Mouse (Mus musculus) CD4-positive, CD25-positive, alpha-beta regulatory T cell (primary cell): ENCODE data around the gene Hist2h4. TPM values are rescaled to one million over a fixed set of nuclear protein-coding genes. Genes with fewer than 3 reads are reported as not detected.

Source experiments
- polyA plus RNA-seq: library from polyadenylated mRNA; unstranded; fragments of 100-300 nt; shearing (Covaris generic); gene quantifications from one replicate; pipeline ENCODE4 v1.2.1, GENCODE M21; 2017

Gene Hist2h4
- 4.2 TPM for polyA plus RNA-seq

GRCm38 (mm10) chr3:96262979-96263550, at the start of gene Hist2h4:
Hist2h4 (minus strand) TSS chr3:96263311.

DNA sequence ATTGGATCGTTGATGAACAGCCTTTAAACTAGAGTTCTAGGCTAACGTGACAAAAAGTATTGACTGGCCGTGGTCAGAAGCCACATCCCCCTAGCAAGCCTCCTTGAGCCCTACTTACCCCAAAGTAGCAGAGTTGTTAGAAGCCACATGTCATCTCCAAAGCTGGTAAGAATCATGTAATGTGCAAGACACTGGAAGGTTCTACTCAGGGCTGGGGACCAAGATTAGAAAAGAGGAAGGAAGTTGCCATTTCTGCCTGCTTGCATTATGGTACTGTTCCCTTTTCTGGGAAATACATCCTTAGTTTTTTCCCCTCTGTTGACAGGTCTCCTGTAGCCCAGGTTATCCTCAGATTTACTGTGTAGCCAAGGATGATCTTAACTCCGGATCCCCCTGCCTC, 30.7 kb upstream of the Hist2h4 start, which contains the start of gene Fcgr1:
Fcgr1 (minus strand) TSS at position 183 of the 400 bp plus-strand sequence.

DNA sequence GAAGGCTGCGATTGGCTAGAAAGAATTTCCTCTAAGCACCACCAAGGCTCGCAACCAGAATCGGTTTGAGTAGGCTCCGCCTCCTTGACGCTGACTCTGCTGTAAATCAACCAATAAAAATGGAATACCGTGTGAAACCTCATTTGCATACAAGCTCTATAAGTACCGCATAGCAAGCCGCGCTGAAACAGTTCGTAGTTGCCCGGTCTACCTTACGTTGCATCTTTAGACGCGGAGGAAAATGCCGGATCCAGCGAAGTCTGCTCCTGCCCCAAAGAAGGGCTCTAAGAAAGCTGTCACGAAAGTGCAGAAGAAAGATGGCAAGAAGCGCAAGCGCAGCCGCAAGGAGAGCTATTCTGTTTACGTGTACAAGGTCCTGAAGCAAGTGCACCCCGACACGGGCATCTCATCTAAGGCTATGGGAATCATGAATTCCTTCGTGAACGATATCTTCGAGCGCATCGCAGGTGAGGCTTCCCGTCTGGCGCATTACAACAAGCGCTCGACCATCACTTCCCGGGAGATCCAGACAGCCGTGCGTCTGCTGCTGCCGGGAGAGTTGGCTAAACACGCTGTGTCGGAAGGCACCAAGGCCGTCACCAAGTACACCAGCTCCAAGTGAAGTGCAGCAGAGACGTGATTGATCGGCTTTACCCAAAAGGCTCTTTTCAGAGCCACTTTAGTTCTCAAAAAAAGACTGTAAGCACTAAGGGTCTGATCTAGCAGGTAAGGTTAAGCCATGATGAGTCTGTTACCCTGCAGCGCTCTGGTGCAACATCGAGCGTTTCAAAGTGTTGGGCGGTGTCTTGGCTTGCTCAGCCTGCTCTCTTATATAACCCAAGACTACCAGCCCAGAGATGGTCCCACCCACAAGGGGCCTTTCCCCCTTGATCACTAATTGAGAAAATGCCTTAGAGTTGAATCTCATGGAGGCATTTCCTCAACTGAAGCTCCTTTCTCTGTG, 6.7 kb upstream of the Hist2h4 start, which contains the start of gene Hist2h2bb:
Hist2h2bb (plus strand) TSS at position 242 of the 964 bp plus-strand sequence.

DNA sequence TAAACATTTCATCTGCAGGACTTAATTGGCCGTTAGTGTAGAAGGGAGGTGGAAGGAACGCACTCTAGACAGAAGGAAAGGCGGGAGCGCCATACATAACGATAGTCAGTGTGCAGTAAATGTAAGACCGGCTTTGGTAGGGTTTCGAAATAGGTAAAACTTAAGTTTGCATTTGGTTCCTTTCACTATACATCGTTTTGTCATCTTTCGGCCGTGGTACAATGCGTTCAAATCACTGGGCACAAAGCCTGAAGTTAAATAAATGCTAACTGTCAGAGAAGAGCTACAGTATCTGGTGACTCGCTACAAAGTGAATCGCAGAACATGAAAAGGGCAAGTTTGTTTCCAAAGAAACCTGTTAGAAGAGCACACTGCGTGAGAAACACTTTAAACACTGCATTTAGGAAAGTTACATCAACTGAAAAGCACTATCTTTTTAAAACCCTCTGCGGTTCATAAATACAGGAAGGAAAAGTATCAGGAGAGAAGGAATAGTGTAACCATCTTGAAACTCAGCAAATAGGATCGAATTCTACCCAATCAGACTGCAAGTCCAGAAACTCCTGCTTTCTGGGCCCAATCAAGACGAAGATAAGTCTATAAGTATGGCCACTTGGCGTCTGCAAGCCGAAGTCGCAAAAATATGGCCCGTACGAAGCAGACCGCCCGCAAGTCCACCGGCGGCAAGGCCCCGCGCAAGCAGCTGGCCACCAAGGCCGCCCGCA, 5.1 kb upstream of the Hist2h4 start, which contains the start of gene Hist2h3b:
Hist2h3b (plus strand) TSS at position 604 of the 725 bp plus-strand sequence.

DNA sequence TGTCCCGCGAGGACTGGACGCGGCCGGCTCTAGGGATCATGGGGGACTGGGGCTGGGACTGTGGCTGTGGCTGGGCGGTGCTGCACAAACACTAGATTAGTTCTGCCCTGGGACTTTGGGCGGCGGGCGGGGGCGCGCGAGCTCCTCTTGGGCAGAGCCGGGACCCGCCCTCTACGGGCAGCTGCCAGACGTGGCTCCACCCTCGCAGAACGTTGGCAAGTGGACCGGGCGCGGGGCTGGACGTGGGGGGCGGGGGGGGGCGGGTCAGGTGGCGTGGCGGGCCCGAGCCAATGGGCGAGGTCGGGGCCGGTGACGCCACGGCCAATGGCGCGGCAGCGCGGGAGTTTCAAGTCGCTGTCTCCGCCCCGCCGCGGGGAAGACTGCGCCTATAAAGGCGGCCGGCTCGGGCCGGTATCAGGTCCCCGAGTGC, 16.7 kb downstream of the Hist2h4 start, which contains the start of gene Hist2h3c1:
Hist2h3c1 (plus strand) TSS at position 259 of the 430 bp plus-strand sequence.

GRCm38 (mm10) chr3:96245003-96245886, 17.9 kb downstream of the Hist2h4 start, which contains the start of gene Hist2h2aa1:
Hist2h2aa1 (plus strand) TSS chr3:96245497.

GRCm38 (mm10) chr3:96239949-96240798, 22.9 kb downstream of the Hist2h4 start, which contains the start of gene Hist2h2aa2:
Hist2h2aa2 (minus strand) TSS chr3:96240276.

GRCm38 (mm10) chr3:96238954-96239793, 23.9 kb downstream of the Hist2h4 start, which contains the start of gene Hist2h3c2:
Hist2h3c2 (minus strand) TSS chr3:96239127.

DNA sequence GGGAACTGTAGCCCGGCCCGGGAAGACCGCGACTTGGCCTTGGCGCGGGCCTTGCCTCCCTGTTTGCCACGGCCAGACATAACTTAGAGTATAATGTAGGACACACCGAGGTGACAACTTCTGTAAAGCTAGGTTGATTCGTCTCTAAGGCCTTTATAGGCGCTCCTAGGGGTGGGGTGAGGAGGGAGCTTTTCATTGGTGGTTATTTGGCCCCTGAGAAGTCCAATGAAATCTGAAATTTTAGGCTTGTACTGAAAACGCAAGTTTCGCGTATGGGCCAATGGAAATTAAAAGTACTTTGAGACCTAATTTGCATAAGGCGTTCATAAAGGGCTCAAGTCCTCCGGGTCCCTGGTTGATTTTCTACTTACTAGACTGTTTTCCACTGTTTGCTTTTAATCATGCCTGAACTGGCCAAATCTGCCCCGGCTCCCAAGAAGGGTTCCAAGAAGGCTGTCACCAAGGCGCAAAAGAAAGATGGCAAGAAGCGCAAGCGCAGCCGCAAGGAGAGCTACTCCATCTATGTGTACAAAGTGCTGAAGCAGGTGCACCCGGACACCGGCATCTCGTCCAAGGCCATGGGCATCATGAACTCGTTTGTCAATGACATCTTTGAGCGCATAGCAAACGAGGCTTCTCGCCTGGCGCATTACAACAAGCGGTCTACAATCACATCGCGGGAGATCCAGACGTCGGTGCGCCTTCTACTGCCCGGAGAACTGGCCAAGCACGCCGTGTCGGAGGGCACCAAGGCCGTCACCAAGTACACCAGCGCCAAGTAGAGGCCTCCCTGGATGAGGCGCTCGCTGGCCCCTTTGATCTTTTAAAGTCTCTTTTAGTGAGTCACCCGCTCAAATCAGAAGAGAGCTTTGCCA, 42.1 kb downstream of the Hist2h4 start, which contains the start of the genes Hist2h2ac and Hist2h2be:
Hist2h2ac (minus strand) TSS at position 116 of the 875 bp plus-strand sequence.
Hist2h2be (plus strand) TSS at position 355 of the 875 bp plus-strand sequence.

GRCm38 (mm10) chr3:96219661-96220130, 43.4 kb downstream of the Hist2h4 start, which contains the start of the genes Bola1 and Hist2h2ab:
Bola1 (minus strand) TSS chr3:96219709.
Hist2h2ab (plus strand) TSS chr3:96219865.

Other genes starting within 250 kb of the Hist2h4 start
- gene Vps45, start 204.8 kb downstream of the Hist2h4 start, polyA plus RNA-seq, result 28.6 TPM
- gene Otud7b, start 158.8 kb downstream of the Hist2h4 start, polyA plus RNA-seq, result 19.7 TPM
- gene Mtmr11, start 101.3 kb downstream of the Hist2h4 start, polyA plus RNA-seq, result 3.7 TPM
- 140 TPM for gene Sf3b4, start 91.0 kb downstream of the Hist2h4 start, polyA plus RNA-seq
- gene Sv2a, start 82.2 kb downstream of the Hist2h4 start, polyA plus RNA-seq, result 3.5 TPM
- gene Bola1, start 43.6 kb downstream of the Hist2h4 start, polyA plus RNA-seq, result 32.6 TPM
- 0.95 TPM for gene Hist2h2ab, start 43.4 kb downstream of the Hist2h4 start, polyA plus RNA-seq
- 9.2 TPM for gene Hist2h2ac, start 42.4 kb downstream of the Hist2h4 start, polyA plus RNA-seq
- gene Hist2h2be, start 42.2 kb downstream of the Hist2h4 start, polyA plus RNA-seq, result 4.6 TPM
- 0.77 TPM for gene Hist2h3c2, start 24.2 kb downstream of the Hist2h4 start, polyA plus RNA-seq
- gene Hist2h2aa2, start 23.0 kb downstream of the Hist2h4 start, polyA plus RNA-seq, result 73.7 TPM
- gene Hist2h2aa1, start 17.8 kb downstream of the Hist2h4 start, polyA plus RNA-seq, result not detected
- not detected for gene Hist2h3c1, start 16.6 kb downstream of the Hist2h4 start, polyA plus RNA-seq
- gene Hist2h3b, start 5.3 kb upstream of the Hist2h4 start, polyA plus RNA-seq, result 7.6 TPM
- 5.4 TPM for gene Hist2h2bb, start 6.4 kb upstream of the Hist2h4 start, polyA plus RNA-seq
- 0.20 TPM for gene Fcgr1, start 30.7 kb upstream of the Hist2h4 start, polyA plus RNA-seq
- not detected for gene BC107364, start 189.0 kb upstream of the Hist2h4 start, polyA plus RNA-seq